Mouse (Mus musculus) lung, adult 2 months (tissue): ENCODE data around the gene Dyrk3.

ENCODE experiments used
- CTCF ChIP-seq: fragments of 200-500 bp; IDR thresholded peaks from 2 replicates; pipeline ENCODE4 v1.5.1; 2011; ENCODE audit warnings: mild to moderate bottlenecking, low read length, control low read depth; ENCODE audit not compliant: insufficient read depth
- POLR2A ChIP-seq: fragments of 200-500 bp; IDR thresholded peaks from 2 replicates; pipeline ENCODE4 v1.6.1; 2011; ENCODE audit warnings: low read depth, mild to moderate bottlenecking, control low read depth, low read length, borderline replicate concordance; ENCODE audit errors: extremely low read depth

GRCm38 (mm10) chr1:131153018-131153629, 15.0 kb upstream of the Dyrk3 start, which contains the start of gene Eif2d:
- no peak for TF ChIP-seq CTCF
- peak; percentile 61; the same call in 1 of the 2 replicates for TF ChIP-seq POLR2A
